Mouse (Mus musculus) midbrain, embryonic 14.5 days (tissue): Measurements from ENCODE around the gene Ap1g2. TPM values are rescaled to one million over a fixed set of nuclear protein-coding genes. Genes with fewer than 3 reads are reported as not detected.
A peak's percentile ranks its signal among the peaks of the same experiment; 100 is the strongest.

Experiments used
- ATAC-seq: fragments of 200-750 bp; cut with Nextera tagmentation; 2 replicates; pipeline ENCODE4 v1.8.0; 2017; ENCODE audit warnings: moderate number of reproducible peaks, moderate library complexity; ENCODE audit not compliant: low FRiP score, low TSS enrichment
- DNase-seq: peaks from one replicate; pipeline ENCODE4 v3.0.0-alpha.2; 2015
- H3K27ac ChIP-seq: fragments of 300-500 bp; sonication (generic); replicated peaks from 2 replicates; pipeline ENCODE4 v1.5.1; 2014; ENCODE audit warnings: mild to moderate bottlenecking, low read depth, low read length, moderate library complexity
- H3K27me3 ChIP-seq: fragments of 300-500 bp; sonication (generic); 2 replicates; pipeline ENCODE4 v1.6.1; 2014; ENCODE audit warnings: low read length, control low read depth, mixed read lengths; ENCODE audit not compliant: control insufficient read depth, insufficient read depth
- H3K36me3 ChIP-seq: fragments of 300-500 bp; sonication (generic); 2 replicates; pipeline ENCODE4 v1.6.1; 2014; ENCODE audit warnings: low read length, control low read depth; ENCODE audit not compliant: control insufficient read depth, insufficient read depth
- H3K4me1 ChIP-seq: fragments of 300-500 bp; sonication (generic); 2 replicates; pipeline ENCODE4 v1.6.1; 2014; ENCODE audit warnings: mild to moderate bottlenecking, antibody characterized with exemption, low read length, control low read depth; ENCODE audit not compliant: control insufficient read depth, insufficient read depth
- H3K4me2 ChIP-seq: fragments of 300-500 bp; sonication (generic); 2 replicates; pipeline ENCODE4 v1.6.1; 2014; ENCODE audit warnings: mild to moderate bottlenecking, low read length, moderate library complexity
- H3K4me3 ChIP-seq: fragments of 300-500 bp; sonication (generic); replicated peaks from 2 replicates; pipeline ENCODE4 v1.5.1; 2014; ENCODE audit warnings: low read depth, low read length
- H3K9ac ChIP-seq: fragments of 300-500 bp; sonication (generic); replicated peaks from 2 replicates; pipeline ENCODE4 v1.6.1; 2014; ENCODE audit warnings: mild to moderate bottlenecking, low read length, moderate library complexity
- H3K9me3 ChIP-seq: fragments of 300-500 bp; sonication (generic); 2 replicates; pipeline ENCODE4 v1.6.1; 2016; ENCODE audit warnings: low read length, control low read depth, mixed read lengths; ENCODE audit not compliant: control insufficient read depth
- WGBS: fragments of 180-500 bp; shearing (Covaris S2); extraction: QIAGEN DNeasy Blood & Tissue Kit; methylation state at CpG from one replicate; pipeline ENCODE4 v1.1.7; 2014; 5-methylcytosine and 5-hydroxymethylcytosine counted together
- polyA plus RNA-seq: library from polyadenylated mRNA; unstranded; fragments of >200 nt; fragmentation: Nextera tagmentation; extraction: Ambion mirVana; gene quantifications from 2 replicates; pipeline ENCODE4 v1.2.1, GENCODE M21; 2014

Ap1g2 gene
- polyA plus RNA-seq, 1 experiment from 2014 or later: 6.8 TPM

DNA sequence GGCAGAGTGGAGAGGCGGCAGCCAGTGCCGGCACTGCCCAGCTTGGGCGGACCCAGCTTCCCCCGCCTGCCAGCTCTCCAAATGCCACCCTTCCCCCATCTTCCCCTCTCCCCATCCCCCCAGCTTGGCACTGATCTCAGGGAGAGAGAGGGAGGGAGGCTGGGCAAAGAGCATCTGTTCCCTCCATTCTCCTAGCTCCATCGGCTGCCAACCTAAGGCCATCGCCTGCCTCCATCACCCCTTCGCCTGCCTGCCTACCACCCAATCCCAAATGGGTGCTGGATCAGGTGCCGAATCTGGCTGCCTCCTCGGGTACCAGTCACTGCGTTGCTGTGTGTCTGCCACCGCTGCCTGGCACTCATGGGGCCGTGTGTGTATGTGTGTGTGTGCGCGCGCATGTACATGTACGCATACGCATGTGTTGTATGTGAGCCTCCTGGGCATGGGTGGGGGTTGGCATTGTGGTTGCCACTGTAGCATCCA is 52.6 kb downstream of the Ap1g2 start:
- Histone ChIP-seq H3K27me3 (no peaks in the 10 kb centered on the region), H3K4me2 (peak overlapping the region; percentile 45), H3K4me3 (peak overlapping the region; percentile 27), H3K9me3 (no peaks in the 10 kb centered on the region), H3K4me1 (peaks cover 6% of the 10 kb centered on the region; the same call in 1 of the 2 replicates), H3K27ac (peak overlapping the region; percentile 88), H3K36me3 (no peaks in the 10 kb centered on the region), H3K9ac (peak overlapping the region; percentile 31; the same call in 1 of the 2 replicates)
- peak; percentile 86 for DNase-seq
- ATAC-seq: peak; percentile 83
- 72% methylated on average over 17 of the region's 17 CpGs for WGBS

GRCm38 (mm10) chr14:55053050-55053449 is 53.3 kb downstream of the Ap1g2 start:
- Histone ChIP-seq H3K9me3 (no peaks in the 10 kb centered on the region), H3K27me3 (no peaks in the 10 kb centered on the region), H3K4me2 (peak overlapping the region; percentile 35), H3K9ac (no peak overlapping the region), H3K4me1 (0 out of 2 replicates have a peak, but pooled peaks cover 4% of the 10 kb centered on the region), H3K4me3 (no peak overlapping the region), H3K27ac (peak overlapping the region; percentile 88), H3K36me3 (no peaks in the 10 kb centered on the region)
- 64% methylated on average over 4 of the region's 4 CpGs for WGBS
- DNase-seq (peak; percentile 46), ATAC-seq (no peak)

GRCm38 (mm10) chr14:55052496-55052895 is 53.9 kb downstream of the Ap1g2 start:
- no peaks in the 10 kb centered on the region for H3K36me3 ChIP-seq
- ATAC-seq (peak; percentile 68), DNase-seq (peak; percentile 88)
- H3K9ac ChIP-seq: no peak overlapping the region
- WGBS: 57% methylated on average over 9 of the region's 9 CpGs
- peak overlapping the region; percentile 88 for H3K27ac ChIP-seq
- no peaks in the 10 kb centered on the region for H3K27me3 ChIP-seq
- H3K4me3 ChIP-seq: no peak overlapping the region
- H3K4me1 ChIP-seq: 0 out of 2 replicates have a peak, but pooled peaks cover 4% of the 10 kb centered on the region
- peak overlapping the region; percentile 35 for H3K4me2 ChIP-seq
- no peaks in the 10 kb centered on the region for H3K9me3 ChIP-seq

Other genes starting within 250 kb of the Ap1g2 start
- gene Homez, start 235.6 kb downstream of the Ap1g2 start, polyA plus RNA-seq: 6.0 and 9.4 TPM in 2 replicates
- 2.1 and 4.4 TPM in 2 replicates for gene Ppp1r3e, start 229.0 kb downstream of the Ap1g2 start, polyA plus RNA-seq
- 5.5 and 5.8 TPM in 2 replicates for gene Bcl2l2, start 223.2 kb downstream of the Ap1g2 start, polyA plus RNA-seq
- not detected in 2 replicates for gene Gm20521, start 223.2 kb downstream of the Ap1g2 start, polyA plus RNA-seq
- 171 and 206 TPM in 2 replicates for gene Pabpn1, start 214.1 kb downstream of the Ap1g2 start, polyA plus RNA-seq
- 110 and 304 TPM in 2 replicates for gene Slc22a17, start 193.5 kb downstream of the Ap1g2 start, polyA plus RNA-seq
- 10.2 and 18.3 TPM in 2 replicates for gene Efs, start 180.5 kb downstream of the Ap1g2 start, polyA plus RNA-seq
- not detected in 2 replicates for gene Il25, start 173.9 kb downstream of the Ap1g2 start, polyA plus RNA-seq
- 4.2 and 4.3 TPM in 2 replicates for gene Cmtm5, start 170.3 kb downstream of the Ap1g2 start, polyA plus RNA-seq
- 0.98 and 1.7 TPM in 2 replicates for gene Myh6, start 139.7 kb downstream of the Ap1g2 start, polyA plus RNA-seq
- gene Gm17428, start 129.7 kb downstream of the Ap1g2 start, polyA plus RNA-seq: not detected in 2 replicates
- gene Myh7, start 112.0 kb downstream of the Ap1g2 start, polyA plus RNA-seq: 5.4 and 7.7 TPM in 2 replicates
- gene Ngdn, start 91.1 kb downstream of the Ap1g2 start, polyA plus RNA-seq: 51.7 and 54.3 TPM in 2 replicates
- gene Zfhx2, start 14.3 kb downstream of the Ap1g2 start, polyA plus RNA-seq: 24.9 and 28.4 TPM in 2 replicates
- 27.9 and 33.7 TPM in 2 replicates for gene Thtpa, start 11.8 kb downstream of the Ap1g2 start, polyA plus RNA-seq
- 31.1 and 38.9 TPM in 2 replicates for gene Jph4, start 10.3 kb upstream of the Ap1g2 start, polyA plus RNA-seq
- 0.78 and 0.97 TPM in 2 replicates for gene Dhrs2, start 115.4 kb upstream of the Ap1g2 start, polyA plus RNA-seq